Mouse (Mus musculus) G1E-ER4 (cell line): ENCODE measurements around the gene Brinp2. TPM values are rescaled to one million over a fixed set of nuclear protein-coding genes. Genes with fewer than 3 reads are reported as not detected.

Experiments
- GATA1 ChIP-seq: IDR thresholded peaks from one replicate; pipeline ENCODE4 v1.8.0; 2012; ENCODE audit warnings: low read length, inconsistent platforms
- polyA plus RNA-seq: library from polyadenylated mRNA; stranded (reverse); fragments of >175 nt; gene quantifications from 2 replicates; pipeline ENCODE4 v1.2.3, GENCODE M21; 2012

The Brinp2 gene
- polyA plus RNA-seq, 1 experiment = not detected

DNA sequence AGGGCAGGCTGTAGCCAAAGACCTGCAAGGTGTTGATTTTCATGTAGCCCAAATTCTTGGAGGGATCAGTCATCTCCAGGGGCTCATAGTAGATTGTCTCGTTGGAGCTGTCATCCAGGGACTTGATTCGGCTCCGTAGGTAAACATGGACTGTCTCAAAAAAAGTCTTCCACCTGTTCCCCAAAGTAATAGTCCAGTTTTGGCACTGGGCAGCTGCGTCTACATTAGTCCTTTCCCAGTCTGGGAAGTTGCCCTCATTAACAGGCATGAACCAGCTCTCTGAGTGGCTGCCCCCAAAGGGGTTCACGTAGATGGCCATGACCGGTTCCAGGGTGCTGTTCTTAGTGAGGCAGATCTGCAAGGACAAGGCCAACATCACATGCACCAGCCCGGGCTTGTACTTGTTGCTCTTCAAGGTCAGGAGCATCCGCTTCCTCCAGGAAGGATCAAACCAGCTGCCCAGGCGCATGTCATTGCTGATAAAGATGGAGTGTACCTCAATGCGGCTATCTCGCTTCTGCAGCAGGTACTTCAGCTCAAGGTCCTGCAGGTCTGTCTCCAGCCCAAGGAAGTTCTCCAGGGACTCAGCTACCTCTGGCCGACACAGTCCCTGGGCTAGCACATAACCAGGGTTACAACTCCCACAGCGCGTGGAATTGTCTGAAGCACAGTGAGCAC, 109.5 kb downstream of the Brinp2 start:
- no peak for TF ChIP-seq GATA1

DNA sequence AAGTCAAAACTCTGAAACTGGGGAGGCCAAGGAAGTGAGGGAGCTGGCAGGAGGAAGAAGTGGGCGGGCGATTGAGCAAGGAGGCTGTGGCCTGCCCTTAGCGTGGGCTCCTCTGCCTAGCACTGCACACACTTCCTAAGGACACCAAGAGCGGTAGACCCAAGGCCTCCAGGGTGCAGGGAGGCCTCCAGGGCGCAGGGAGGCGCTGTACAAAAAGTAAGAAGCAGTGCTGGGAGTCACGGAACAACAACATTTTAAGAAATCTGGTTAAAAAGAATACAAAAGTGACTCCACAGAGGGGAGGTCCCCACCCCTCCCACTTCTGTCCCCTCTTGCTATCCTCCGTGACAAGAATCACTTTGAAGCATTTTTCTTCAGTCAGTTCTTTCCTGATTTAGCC, 110.6 kb downstream of the Brinp2 start:
- TF ChIP-seq GATA1 = no peak

DNA sequence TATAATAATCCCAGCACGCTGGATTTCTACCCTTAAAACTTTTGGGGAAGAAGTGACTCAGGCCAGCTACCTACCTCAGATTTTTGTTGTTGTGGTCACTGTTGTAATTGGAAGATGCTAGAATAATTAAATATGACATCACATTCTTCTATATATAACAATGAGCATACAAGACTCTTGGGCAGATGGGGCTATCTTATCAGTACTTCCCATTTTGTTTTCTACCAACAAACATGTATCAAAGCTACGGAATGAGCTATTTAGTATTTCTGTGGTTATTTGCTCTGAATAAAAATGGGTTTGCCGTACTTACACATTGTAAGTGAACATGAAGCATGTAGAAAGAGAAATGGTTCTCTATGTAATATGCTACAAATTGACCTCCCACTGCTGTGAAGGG, 112.1 kb downstream of the Brinp2 start:
- TF ChIP-seq GATA1 = no peak

DNA sequence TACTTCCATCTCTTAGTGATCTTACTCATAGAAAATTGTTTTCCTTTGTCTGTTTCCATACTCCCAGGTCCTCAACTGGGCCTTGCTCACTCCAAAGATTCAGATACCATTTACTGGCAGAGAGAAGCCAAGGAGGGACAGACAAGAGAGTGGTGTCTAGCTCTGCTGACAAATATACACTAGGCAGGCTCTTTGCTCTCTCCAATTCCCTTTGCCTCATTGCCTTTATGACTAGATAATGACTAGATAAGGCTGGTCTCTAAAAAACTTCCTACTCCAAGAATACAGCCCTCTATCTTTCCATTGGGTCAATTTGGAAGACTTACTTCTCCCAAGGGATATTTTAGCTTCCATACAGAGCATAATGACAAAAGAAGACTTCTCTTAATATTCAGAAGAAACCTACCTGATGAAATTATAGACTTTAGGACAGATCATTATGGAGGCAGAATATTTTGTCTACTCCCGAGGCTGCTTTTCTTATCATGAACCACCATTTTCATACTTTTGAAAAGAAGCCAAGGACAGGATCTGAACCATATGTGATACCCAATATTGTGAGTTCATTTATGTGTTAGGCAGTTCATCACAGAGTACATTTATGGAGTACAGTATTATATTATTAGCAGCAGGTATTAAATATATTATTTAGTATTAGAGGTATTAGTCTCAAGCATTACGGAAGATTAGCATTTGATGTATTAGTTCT, 114.1 kb downstream of the Brinp2 start:
- TF ChIP-seq GATA1 = no peak

DNA sequence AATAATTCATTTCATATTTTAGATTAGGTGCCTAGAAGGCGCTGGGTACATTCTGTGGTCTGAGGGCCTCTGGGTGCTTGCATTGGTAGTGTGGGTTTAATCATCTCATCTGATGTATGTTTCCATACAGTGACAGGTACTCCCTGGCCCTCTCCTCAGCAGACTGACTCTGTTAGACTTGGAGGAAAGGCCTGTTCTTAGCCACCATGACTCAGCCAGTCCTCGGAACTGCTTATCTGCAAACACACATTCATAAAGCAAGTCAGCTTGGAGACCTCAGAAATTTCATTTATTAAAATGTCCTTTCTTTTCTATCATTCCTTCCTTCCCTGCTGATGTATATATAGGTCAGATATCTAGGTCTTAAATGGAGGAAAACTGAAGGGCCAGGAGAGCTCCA, 116.3 kb downstream of the Brinp2 start:
- TF ChIP-seq GATA1 = no peak

DNA sequence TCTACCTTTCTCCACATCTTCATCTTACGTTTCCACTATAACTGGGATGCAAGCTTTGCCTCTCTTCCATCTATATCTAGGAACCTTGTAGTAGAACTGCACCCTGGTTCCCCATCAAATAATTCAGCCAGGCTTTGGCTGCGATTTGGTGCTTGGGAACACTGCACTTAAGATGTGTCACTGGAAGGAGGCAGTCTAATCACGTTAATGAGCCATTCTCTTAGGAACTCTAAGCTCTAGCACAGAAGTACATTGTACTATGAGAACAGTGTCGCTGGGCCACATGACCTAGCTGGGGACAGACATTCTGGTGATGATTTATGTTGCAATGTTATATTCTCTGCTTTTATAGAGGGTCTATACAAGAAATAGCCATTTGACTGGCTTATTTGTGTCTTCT, 117.4 kb downstream of the Brinp2 start:
- TF ChIP-seq GATA1 = no peak

DNA sequence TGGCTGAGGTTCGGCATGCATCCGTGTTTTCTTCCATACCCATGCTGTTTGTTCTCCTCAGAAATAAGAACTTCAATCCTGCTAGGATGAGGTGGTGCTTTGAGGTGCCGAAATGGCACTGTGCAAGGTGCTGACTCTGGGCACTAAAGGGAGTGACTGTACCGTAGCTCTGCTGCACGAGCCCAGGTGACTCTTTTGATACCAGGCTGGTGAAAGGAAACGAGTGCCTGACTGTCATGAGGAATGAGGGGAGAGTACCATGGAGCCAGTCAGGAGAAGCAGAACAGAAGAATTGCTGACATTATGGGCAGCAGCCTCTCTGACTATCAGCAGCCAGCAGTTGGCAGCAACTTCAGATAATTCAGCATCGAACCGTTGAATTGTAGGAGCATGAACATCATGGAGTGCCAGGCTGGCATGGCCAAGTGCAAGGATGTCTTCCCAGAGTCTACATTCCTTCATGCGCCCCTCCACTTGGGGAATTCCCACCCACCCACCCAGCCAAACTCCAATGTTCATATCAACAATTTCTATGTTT, 127.4 kb downstream of the Brinp2 start:
- TF ChIP-seq GATA1 = no peak

DNA sequence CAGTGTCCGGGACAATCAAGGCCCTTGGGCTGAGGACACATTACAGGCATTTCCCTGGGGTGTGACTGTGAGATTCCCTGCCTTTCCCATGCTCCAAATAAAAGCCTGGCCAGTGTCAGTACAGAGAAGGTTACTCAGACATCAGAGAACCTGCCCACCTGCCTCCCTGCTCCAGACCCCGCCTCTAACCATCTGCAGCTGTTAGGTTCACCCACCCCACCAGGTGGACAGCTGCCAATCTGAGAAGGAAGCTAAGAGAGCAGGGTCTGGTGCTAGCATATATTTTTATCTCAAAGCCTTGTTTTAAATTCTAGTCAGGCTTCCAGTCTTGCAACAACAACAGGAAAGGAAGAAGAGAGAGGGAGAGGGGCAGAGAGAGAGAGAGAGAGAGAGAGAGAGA, 128.9 kb downstream of the Brinp2 start:
- no peak for TF ChIP-seq GATA1

DNA sequence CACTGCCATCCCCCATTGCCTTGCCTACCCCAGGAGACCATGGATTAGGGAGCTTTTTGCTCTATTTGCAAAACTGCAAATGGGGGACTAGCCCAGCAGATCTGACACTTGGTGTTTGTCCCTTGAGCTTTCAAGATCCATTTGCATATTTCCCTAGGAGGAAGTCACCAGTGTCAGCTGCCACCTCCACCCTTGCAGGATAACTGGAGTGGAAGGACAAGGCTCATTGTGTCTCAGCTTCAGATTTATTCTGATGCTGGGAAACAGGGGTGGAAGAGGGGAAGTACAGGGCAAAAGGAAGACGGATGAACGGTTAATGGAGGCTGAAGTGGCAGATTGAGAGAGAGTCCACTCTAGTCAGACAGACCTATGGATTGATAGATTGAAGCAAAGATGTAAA, 129.4 kb downstream of the Brinp2 start:
- TF ChIP-seq GATA1 = no peak

DNA sequence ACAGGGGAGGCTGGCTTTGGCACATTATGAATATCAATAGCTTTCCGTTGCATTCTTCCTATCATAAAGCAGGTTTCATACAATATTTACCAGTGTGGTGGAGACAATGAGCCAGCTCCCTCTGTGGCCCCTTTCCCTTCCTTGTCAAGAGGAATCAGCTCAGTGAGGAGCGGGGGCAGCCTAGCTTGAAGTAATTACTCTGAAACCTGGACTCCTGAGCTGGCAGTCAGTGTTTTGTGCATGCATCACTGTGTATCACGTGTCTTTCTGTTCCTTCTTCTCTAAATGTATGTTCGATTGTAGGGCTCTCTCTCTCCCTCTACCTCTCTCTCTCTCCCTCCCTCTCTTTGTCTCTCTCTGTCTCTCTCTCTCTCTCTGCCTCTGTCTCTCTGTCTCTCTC, 135.1 kb downstream of the Brinp2 start:
- no peak for TF ChIP-seq GATA1

DNA sequence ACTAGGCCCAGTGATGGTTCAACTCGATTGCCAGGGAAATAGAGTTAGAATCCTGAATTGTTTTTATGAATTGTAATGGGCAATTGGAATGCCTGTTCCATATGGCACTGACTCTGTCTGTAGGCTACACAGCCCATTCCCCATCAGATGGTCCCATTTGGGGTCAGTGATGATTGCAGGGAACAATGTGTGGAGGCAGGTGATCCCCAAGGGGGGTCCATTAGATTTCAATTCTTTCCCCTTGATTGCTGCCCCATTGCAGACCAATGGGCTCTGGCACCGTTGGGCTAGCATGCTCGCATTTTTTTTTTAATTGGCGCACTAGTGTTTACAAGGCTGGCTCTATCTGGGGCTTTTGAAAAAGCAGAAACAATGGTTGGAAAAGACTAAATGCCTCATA, 136.0 kb downstream of the Brinp2 start:
- TF ChIP-seq GATA1 = no peak

DNA sequence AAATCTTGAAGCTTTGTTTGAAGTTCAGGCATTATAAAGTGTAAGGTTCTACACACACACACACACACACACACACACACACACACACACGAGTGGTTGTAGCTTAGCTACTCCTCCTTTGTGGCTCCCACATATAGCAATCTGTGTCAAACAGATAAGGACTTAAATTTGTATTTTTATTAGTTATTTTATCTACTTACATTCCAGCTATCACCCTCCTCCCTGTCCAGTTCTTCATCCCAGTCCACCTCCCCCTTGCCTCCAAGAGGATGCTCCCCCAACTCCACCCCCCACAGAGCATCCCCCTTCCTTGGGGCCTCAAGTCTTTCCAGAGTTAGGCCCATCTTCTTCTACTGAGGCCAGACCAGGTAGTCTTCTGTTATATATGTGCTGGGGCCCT, 137.4 kb downstream of the Brinp2 start:
- no peak for TF ChIP-seq GATA1

DNA sequence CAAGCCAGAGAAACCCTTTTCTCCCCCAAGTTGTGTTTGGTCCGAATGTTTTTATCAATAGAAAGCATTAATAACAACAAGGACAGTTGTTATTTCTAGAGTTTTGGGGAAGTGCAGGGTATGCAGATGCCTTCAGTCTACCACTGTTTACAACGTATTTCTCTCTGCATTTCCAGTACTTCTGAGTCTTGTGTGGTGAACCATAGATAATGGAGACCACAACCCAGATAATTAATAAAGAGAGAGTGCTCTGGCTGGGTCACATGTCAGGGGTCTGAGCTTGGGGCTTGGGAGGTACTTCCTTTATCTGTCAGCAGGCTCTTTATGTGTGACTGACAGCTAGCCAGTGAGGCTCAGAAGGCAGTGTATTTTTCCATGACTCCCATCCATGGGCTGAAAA, 137.8 kb downstream of the Brinp2 start:
- TF ChIP-seq GATA1 = no peak

DNA sequence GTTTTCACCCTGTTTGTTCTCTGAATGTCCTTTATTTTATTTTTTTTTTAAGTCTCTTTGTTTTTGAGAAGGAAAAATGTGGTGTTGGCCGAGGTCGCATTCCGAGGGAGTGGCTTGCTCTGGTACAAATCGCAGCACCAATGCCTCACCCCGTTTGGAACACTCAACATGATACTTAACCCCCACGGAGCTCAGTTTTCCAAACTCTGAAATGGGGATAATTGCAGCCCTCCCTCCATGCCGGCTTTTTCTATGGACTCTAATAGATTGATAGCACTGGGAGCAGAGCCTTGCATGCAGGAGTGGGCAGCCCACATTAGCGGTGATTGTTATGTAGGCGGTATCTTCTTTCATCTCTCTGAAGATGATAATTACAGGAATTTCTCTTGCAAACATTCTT, 140.5 kb downstream of the Brinp2 start:
- no peak for TF ChIP-seq GATA1

DNA sequence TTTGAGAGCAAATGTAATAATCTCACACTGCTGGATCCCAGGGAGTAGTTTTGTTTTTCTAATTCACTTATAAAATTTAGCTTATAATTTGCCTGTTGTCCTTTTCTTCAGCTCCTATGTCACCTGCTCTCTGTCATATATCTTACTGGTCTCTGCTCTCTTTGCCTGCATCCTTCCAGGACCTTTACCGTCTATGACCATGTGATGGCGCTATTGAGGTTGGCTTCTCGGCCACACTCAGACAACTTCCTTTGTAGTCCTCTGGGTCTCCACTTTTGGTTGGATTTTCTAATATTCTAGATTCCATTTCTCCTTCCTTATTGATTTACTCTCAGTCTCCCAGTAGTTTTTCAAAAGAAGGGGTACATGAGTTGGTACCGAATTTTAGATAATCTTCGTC, 141.4 kb downstream of the Brinp2 start:
- TF ChIP-seq GATA1 = no peak

DNA sequence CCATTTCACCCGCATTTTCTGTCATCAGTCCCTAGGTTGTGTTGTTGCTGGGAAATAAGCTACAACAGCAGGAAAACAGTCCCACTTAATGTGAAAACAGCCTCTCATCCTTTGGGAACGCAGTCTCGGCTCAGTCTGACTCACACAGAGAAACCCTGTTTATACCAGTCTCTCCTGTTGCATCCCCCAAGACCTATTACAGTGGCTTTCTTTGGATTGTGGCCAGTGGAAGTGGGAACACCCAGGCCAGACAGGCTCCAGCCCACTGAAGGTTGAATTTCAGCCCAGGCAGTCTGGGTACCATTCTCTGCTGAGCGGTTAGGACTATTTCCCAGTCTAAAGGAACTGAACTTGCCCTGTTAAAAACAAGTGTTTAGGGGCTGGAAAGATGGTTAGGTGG, 142.4 kb downstream of the Brinp2 start:
- no peak for TF ChIP-seq GATA1

DNA sequence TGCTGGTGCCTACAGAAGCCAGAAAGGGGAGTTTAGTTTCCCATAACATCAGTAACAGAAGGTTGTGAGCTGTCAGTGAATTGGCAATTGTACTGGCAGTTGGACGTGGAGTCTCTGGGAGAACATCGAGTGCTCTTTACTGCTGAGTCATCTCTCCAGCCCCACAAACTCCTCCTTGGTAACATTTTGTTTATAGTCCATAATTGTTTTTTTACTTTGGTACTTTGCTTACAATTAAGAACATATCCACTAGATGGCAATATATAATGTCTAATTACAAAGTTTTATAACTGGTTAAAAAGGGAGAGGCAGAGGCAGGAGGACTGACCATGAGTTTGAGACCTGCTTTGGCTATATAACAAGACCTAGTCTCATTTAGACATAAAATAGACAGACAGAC, 148.5 kb downstream of the Brinp2 start:
- no peak for TF ChIP-seq GATA1
